Mouse (Mus musculus) adrenal gland, adult 2 months (tissue): ENCODE results near the gene Ndufb11. TPM values are rescaled to one million over a fixed set of nuclear protein-coding genes. Genes with fewer than 3 reads are reported as not detected.

Source experiments
- DNase-seq: peaks from one replicate; pipeline ENCODE4 v3.0.0; 2021
- long read RNA-seq: library from polyadenylated mRNA; stranded (forward); transcript quantifications from one replicate; pipeline ENCODE4 v2.0.0, GENCODE M21; 2021
- polyA plus RNA-seq: library from polyadenylated mRNA; depleted of rRNA; stranded (reverse); fragments of >200 nt; gene quantifications from 2 replicates; pipeline ENCODE4 v1.2.3, GENCODE M21; 2012; rRNA removed
- total RNA-seq, 2 experiments: library from RNA; stranded (reverse); gene quantifications; 2 replicates each; pipeline ENCODE4 v1.2.3; 2021

Gene Ndufb11
- total RNA-seq (100 to 1,000 TPM; 316 to 341 TPM), polyA plus RNA-seq (86.3 and 101 TPM in 2 replicates)
- long read RNA-seq, transcript Ndufb11-201 (3 exons, 908 nt) = major isoform, 271 of 277 reads
- long read RNA-seq, partial matches to known transcripts = 1 of 277 reads
- long read RNA-seq, other reads (novel, unspliced or antisense) = 5 of 277 reads

- DNase-seq = peak; percentile 88
Observed at GRCm38 (mm10) chrX:20617176-20617902, at the start of gene Ndufb11, which contains the start of gene Rbm10. Gene Ndufb11, minus strand, starts transcription at chrX:20617619. Gene Rbm10, plus strand, starts transcription at chrX:20617503.

- DNase-seq = no peak
Observed at GRCm38 (mm10) chrX:20663444-20663790, 46.0 kb upstream of the Ndufb11 start.

- peak; percentile 88 for DNase-seq
Observed at GRCm38 (mm10) chrX:20662716-20663443, 45.5 kb upstream of the Ndufb11 start.

- no peak for DNase-seq
Observed at GRCm38 (mm10) chrX:20662317-20662715, 44.9 kb upstream of the Ndufb11 start.

GRCm38 (mm10) chrX:20658891-20659406, 41.5 kb upstream of the Ndufb11 start:
- peak; percentile 18 for DNase-seq

GRCm38 (mm10) chrX:20658026-20658652, 40.7 kb upstream of the Ndufb11 start, which contains the start of gene Uba1:
Gene Uba1, plus strand, starts transcription at chrX:20658326.
- DNase-seq = peak; percentile 85

- DNase-seq = no peak
Observed at GRCm38 (mm10) chrX:20657593-20657992, 40.2 kb upstream of the Ndufb11 start.

GRCm38 (mm10) chrX:20644780-20645179, 27.4 kb upstream of the Ndufb11 start:
- DNase-seq = peak; percentile 20

GRCm38 (mm10) chrX:20638141-20638540, 20.7 kb upstream of the Ndufb11 start:
- DNase-seq = no peak

- DNase-seq = no peak
Observed at GRCm38 (mm10) chrX:20617903-20618399, 532 bp upstream of the Ndufb11 start.

GRCm38 (mm10) chrX:20616861-20617175, 601 bp downstream of the Ndufb11 start:
- DNase-seq = no peak

GRCm38 (mm10) chrX:20608500-20608899, 8.9 kb downstream of the Ndufb11 start:
- DNase-seq = no peak

- DNase-seq = peak; percentile 3
Observed at GRCm38 (mm10) chrX:20587968-20588367, 29.5 kb downstream of the Ndufb11 start.

- DNase-seq = no peak
Observed at GRCm38 (mm10) chrX:20573927-20574326, 43.5 kb downstream of the Ndufb11 start.

GRCm38 (mm10) chrX:20572683-20573082, 44.7 kb downstream of the Ndufb11 start:
- DNase-seq = no peak

GRCm38 (mm10) chrX:20571024-20571423, 46.4 kb downstream of the Ndufb11 start:
- DNase-seq = peak; percentile 9

Other genes with a start within 250 kb of the Ndufb11 start
- 1 to 10 TPM; 4.0 to 4.6 TPM for gene Jade3, start 191.9 kb downstream of the Ndufb11 start, total RNA-seq
- gene Jade3, start 191.9 kb downstream of the Ndufb11 start, polyA plus RNA-seq = 0.17 and 0.22 TPM in 2 replicates
- gene Rgn, start 67.8 kb downstream of the Ndufb11 start, total RNA-seq = 1 to 10 TPM in 1 of 2 experiments, under 1 TPM in 1; 0.93 to 4.7 TPM
- gene Rgn, start 67.8 kb downstream of the Ndufb11 start, polyA plus RNA-seq = 0.08 and 0.13 TPM in 2 replicates
- 10 to 100 TPM; 29.6 to 39.5 TPM for gene Rbm10, start 116 bp downstream of the Ndufb11 start, total RNA-seq
- gene Rbm10, start 116 bp downstream of the Ndufb11 start, polyA plus RNA-seq = 50.0 and 63.8 TPM in 2 replicates
- gene Uba1, start 40.7 kb upstream of the Ndufb11 start, total RNA-seq = 100 to 1,000 TPM; 395 to 455 TPM
- 426 and 599 TPM in 2 replicates for gene Uba1, start 40.7 kb upstream of the Ndufb11 start, polyA plus RNA-seq
- gene Cdk16, start 70.3 kb upstream of the Ndufb11 start, total RNA-seq = 100 to 1,000 TPM; 145 to 176 TPM
- gene Cdk16, start 70.3 kb upstream of the Ndufb11 start, polyA plus RNA-seq = 244 and 254 TPM in 2 replicates
- 10 to 100 TPM; 23.4 to 25.5 TPM for gene Usp11, start 86.3 kb upstream of the Ndufb11 start, total RNA-seq
- 13.6 and 14.7 TPM in 2 replicates for gene Usp11, start 86.3 kb upstream of the Ndufb11 start, polyA plus RNA-seq
- 100 to 1,000 TPM; 120 to 133 TPM for gene Araf, start 180.2 kb upstream of the Ndufb11 start, total RNA-seq
- gene Araf, start 180.2 kb upstream of the Ndufb11 start, polyA plus RNA-seq = 229 and 248 TPM in 2 replicates